Mouse (Mus musculus) hindbrain, embryonic 16.5 days (tissue): Measurements from ENCODE around the gene Arhgap1. TPM values are rescaled to one million over a fixed set of nuclear protein-coding genes. Genes with fewer than 3 reads are reported as not detected.

Experiments
- ATAC-seq: fragments of 200-750 bp; cut with Nextera tagmentation; 2 replicates; pipeline ENCODE4 v1.8.0; 2017; ENCODE audit warnings: moderate TSS enrichment, moderate library complexity
- H3K27ac ChIP-seq: fragments of 300-500 bp; sonication (generic); 2 replicates; pipeline ENCODE4 v1.5.1; 2014; ENCODE audit warnings: low read depth, mild to moderate bottlenecking, control low read depth, low read length, moderate library complexity
- H3K27me3 ChIP-seq: fragments of 300-500 bp; sonication (generic); replicated peaks from 2 replicates; pipeline ENCODE4 v1.6.1; 2014; ENCODE audit warnings: low read length; ENCODE audit not compliant: control insufficient read depth, insufficient read depth
- H3K36me3 ChIP-seq: fragments of 300-500 bp; sonication (generic); 2 replicates; pipeline ENCODE4 v1.6.1; 2014; ENCODE audit warnings: mild to moderate bottlenecking, low read length, moderate library complexity, mixed read lengths; ENCODE audit not compliant: control insufficient read depth, insufficient read depth
- H3K4me1 ChIP-seq: fragments of 300-500 bp; sonication (generic); 2 replicates; pipeline ENCODE4 v1.6.1; 2014; ENCODE audit warnings: low read depth, low read length; ENCODE audit not compliant: control insufficient read depth, insufficient read depth
- H3K4me2 ChIP-seq: fragments of 300-500 bp; sonication (generic); 2 replicates; pipeline ENCODE4 v1.6.1; 2014; ENCODE audit warnings: mild to moderate bottlenecking, low read length, control low read depth, moderate library complexity
- H3K4me3 ChIP-seq: fragments of 300-500 bp; sonication (generic); 2 replicates; pipeline ENCODE4 v1.5.1; 2014; ENCODE audit warnings: mild to moderate bottlenecking, low read length, control low read depth, moderate library complexity
- H3K9ac ChIP-seq: fragments of 300-500 bp; sonication (generic); 2 replicates; pipeline ENCODE4 v1.6.1; 2014; ENCODE audit warnings: low read depth, mild to moderate bottlenecking, control low read depth, low read length, moderate library complexity
- H3K9me3 ChIP-seq: fragments of 300-500 bp; sonication (generic); 2 replicates; pipeline ENCODE4 v1.6.1; 2014; ENCODE audit warnings: mild to moderate bottlenecking, low read length, moderate library complexity; ENCODE audit not compliant: control insufficient read depth
- WGBS: fragments of 180-500 bp; shearing (Covaris S2); extraction: QIAGEN DNeasy Blood & Tissue Kit; methylation state at CpG from one replicate; pipeline ENCODE4 v1.1.7; 2014; 5-methylcytosine and 5-hydroxymethylcytosine counted together
- polyA plus RNA-seq: library from polyadenylated mRNA; unstranded; fragments of >200 nt; fragmentation: Nextera tagmentation; extraction: Ambion mirVana; gene quantifications from 2 replicates; pipeline ENCODE4 v1.2.1, GENCODE M21; 2015

Gene Arhgap1
- polyA plus RNA-seq, 1 experiment from 2014 or later: 89.5 TPM

DNA sequence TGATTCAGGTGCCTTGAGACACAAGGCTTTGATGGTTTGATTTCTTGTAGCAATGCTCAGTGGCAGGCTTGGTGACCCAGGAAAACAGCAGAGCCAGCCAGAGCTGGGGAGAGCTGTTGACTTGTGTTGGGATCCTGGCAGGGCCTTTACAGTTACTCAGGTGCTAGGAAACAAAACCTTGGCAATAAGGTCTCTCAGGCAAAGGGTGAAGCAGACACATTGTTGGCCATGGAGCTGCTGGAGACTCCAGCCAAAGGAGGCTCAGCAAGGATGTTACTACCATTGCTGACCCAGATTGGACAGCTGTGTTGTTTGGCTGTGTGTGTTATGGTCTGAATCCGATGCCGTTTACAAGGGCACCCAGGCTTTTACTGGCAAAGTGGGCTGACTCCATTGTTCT is 23.9 kb downstream of the Arhgap1 start:
- no peak overlapping the region for H3K9ac ChIP-seq
- WGBS: 63% methylated on average over 2 of the region's 2 CpGs
- H3K27me3 ChIP-seq: no peaks in the 10 kb centered on the region
- peaks cover 48% of the 10 kb centered on the region for H3K36me3 ChIP-seq
- H3K4me2 ChIP-seq: no peak overlapping the region
- H3K9me3 ChIP-seq: no peaks in the 10 kb centered on the region
- no peak overlapping the region for H3K4me3 ChIP-seq
- no peak overlapping the region for H3K27ac ChIP-seq
- ATAC-seq: no peak
- no peaks in the 10 kb centered on the region for H3K4me1 ChIP-seq

DNA sequence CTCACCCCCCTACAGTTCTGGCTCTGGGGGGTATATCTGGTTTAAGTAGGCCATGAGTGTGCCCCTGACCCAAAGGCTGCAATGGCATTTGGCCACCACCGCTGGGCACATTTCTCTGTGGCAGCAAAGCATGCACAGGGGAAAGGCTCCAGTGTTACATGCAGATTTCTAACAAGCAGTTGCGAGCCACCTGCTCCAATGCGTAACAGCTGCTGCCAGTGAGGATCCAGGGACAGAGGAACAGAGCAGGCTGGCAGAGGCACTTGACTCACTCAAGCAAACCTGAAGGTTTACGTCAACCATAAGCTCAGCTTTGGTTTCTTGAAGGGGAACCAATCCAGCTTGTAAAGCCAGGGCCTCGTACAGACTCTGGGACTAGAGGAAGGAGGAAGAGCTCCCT is 25.2 kb downstream of the Arhgap1 start:
- H3K4me1 ChIP-seq: no peaks in the 10 kb centered on the region
- WGBS: 85% methylated on average over 5 of the region's 5 CpGs

DNA sequence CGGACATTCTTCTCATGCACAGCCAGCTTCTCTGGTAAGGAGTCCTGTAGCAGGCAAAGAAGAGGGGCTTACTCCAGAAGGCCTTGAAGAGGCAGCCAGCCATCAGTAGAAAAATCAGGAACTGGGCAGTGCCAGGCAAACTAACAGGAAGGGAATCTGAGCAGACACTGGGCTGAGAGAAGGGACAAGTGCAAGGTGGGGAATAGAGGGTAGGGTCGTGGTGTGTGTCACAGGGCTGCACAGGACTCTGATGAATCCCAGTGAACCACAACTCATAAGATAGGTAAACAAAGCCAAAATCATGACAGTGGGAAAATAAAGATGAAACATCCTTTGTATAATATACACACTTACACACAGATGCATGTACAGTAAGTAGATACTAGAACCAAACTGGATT is 26.8 kb downstream of the Arhgap1 start:
- Histone ChIP-seq H3K36me3 (peaks cover 33% of the 10 kb centered on the region), H3K4me2 (no peak overlapping the region)

More for the DNA sequence above, 25.2 kb downstream of the Arhgap1 start:
- Histone ChIP-seq H3K4me2 (no peak overlapping the region), H3K9ac (no peak overlapping the region), H3K9me3 (no peaks in the 10 kb centered on the region), H3K36me3 (peaks cover 40% of the 10 kb centered on the region), H3K27me3 (no peaks in the 10 kb centered on the region), H3K27ac (no peak overlapping the region), H3K4me3 (no peak overlapping the region)
- ATAC-seq: no peak

DNA sequence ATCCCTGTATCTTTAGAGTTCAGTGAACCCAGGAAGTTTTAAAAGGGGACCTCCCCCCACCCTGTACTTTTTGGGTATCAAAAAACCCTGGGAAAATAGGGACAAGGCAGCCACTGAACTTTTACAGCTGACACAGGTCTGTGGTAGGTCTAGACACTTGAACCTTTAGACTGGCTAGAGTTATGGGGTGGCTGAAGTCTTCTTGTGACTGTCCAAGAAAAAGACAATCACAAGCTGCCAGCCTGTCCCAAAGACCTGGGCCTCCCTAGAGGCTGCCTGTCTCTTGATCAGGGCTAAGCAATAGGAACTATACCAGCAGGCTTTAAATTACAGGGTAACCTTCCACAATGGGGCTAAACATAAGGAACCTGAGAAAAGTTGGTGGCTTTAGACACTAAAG is 27.3 kb downstream of the Arhgap1 start:
- no peak for ATAC-seq
- no peak overlapping the region for H3K9ac ChIP-seq
- H3K27ac ChIP-seq: no peak overlapping the region
- no peaks in the 10 kb centered on the region for H3K9me3 ChIP-seq
- no peak overlapping the region for H3K4me3 ChIP-seq
- H3K27me3 ChIP-seq: no peaks in the 10 kb centered on the region
- H3K4me2 ChIP-seq: no peak overlapping the region
- H3K4me1 ChIP-seq: no peaks in the 10 kb centered on the region
- H3K36me3 ChIP-seq: peaks cover 33% of the 10 kb centered on the region

More for the DNA sequence above, 26.8 kb downstream of the Arhgap1 start:
- H3K4me3 ChIP-seq: no peak overlapping the region
- no peak overlapping the region for H3K27ac ChIP-seq
- no peak for ATAC-seq
- H3K9ac ChIP-seq: no peak overlapping the region
- H3K4me1 ChIP-seq: no peaks in the 10 kb centered on the region
- WGBS: 90% methylated on average over 2 of the region's 2 CpGs
- H3K27me3 ChIP-seq: no peaks in the 10 kb centered on the region
- no peaks in the 10 kb centered on the region for H3K9me3 ChIP-seq

DNA sequence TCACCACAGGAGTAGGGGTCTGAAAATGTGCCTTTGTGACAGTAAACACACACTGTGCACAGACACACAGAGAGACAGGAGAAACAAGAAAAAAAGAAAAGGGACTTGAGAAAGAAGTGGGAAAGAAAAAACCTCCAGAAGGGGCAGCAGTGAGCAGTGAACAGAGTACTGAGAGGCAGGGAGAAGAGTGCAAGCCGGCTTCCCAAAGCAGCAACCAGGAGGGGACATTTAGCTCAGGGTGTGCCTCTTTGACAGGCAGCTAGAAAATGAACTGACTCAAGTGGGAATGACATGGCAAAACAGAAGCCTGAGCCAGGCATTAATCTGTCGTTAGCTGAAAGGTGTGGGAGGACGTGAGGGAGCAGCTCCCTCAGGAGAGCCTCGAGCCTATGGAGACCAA is 33.2 kb downstream of the Arhgap1 start:
- H3K27ac ChIP-seq: no peak overlapping the region
- peak; percentile 56; the same call in 1 of the 2 replicates for ATAC-seq
- no peaks in the 10 kb centered on the region for H3K27me3 ChIP-seq
- no peaks in the 10 kb centered on the region for H3K9me3 ChIP-seq
- no peak overlapping the region for H3K4me3 ChIP-seq
- H3K9ac ChIP-seq: no peak overlapping the region
- H3K36me3 ChIP-seq: peaks cover 15% of the 10 kb centered on the region
- WGBS: 55% methylated on average over 4 of the region's 4 CpGs
- H3K4me1 ChIP-seq: no peaks in the 10 kb centered on the region
- H3K4me2 ChIP-seq: no peak overlapping the region

DNA sequence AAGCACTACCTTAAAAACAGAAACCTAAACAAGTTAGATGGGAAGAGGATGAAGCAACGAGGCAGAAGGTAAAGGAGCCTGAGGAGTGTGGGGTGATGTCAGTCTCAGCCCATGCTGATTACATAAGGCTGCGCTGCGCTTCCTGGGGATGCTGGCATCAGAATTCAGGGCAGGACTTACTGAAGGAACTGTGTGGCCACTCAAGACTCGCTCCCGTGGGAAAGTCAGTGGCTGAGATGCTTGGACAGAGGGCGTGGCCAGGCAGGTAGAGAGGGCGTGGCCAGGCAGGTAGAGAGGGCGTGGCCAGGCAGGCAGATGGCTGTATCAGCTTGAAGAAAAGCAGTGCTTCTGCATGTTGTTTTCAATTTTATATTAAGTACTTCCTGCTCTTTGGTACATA is 34.3 kb downstream of the Arhgap1 start:
- Histone ChIP-seq H3K27me3 (no peaks in the 10 kb centered on the region), H3K4me3 (no peak overlapping the region), H3K27ac (no peak overlapping the region), H3K4me1 (no peaks in the 10 kb centered on the region), H3K36me3 (peaks cover 13% of the 10 kb centered on the region), H3K9me3 (no peaks in the 10 kb centered on the region), H3K4me2 (no peak overlapping the region), H3K9ac (no peak overlapping the region)
- ATAC-seq: no peak
- WGBS: 82% methylated on average over 8 of the region's 8 CpGs

DNA sequence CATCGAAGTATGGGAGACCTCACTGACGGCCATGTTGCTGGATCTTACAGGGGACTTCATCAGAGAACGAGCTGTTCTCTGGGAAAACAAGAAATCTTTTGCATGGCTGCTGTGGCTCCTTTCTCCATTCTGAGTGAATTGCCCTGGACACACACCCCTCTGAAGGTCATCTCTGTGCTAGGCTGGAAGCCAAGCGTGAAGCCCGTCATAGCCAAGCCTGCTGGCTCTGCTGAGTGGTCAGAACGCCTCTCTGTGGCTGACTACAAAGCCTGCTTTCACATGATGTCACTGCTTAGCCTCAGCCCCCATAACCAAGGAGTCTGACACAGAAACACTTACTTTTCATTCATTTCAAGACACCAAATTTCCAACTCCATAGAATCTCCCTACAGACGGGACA is 39.8 kb downstream of the Arhgap1 start:
- Histone ChIP-seq H3K36me3 (peaks cover 16% of the 10 kb centered on the region), H3K4me1 (no peaks in the 10 kb centered on the region), H3K9ac (no peak overlapping the region), H3K4me2 (no peak overlapping the region), H3K27ac (no peak overlapping the region), H3K27me3 (no peaks in the 10 kb centered on the region), H3K4me3 (no peak overlapping the region), H3K9me3 (no peaks in the 10 kb centered on the region)
- WGBS: 84% methylated on average over 7 of the region's 7 CpGs
- no peak for ATAC-seq

DNA sequence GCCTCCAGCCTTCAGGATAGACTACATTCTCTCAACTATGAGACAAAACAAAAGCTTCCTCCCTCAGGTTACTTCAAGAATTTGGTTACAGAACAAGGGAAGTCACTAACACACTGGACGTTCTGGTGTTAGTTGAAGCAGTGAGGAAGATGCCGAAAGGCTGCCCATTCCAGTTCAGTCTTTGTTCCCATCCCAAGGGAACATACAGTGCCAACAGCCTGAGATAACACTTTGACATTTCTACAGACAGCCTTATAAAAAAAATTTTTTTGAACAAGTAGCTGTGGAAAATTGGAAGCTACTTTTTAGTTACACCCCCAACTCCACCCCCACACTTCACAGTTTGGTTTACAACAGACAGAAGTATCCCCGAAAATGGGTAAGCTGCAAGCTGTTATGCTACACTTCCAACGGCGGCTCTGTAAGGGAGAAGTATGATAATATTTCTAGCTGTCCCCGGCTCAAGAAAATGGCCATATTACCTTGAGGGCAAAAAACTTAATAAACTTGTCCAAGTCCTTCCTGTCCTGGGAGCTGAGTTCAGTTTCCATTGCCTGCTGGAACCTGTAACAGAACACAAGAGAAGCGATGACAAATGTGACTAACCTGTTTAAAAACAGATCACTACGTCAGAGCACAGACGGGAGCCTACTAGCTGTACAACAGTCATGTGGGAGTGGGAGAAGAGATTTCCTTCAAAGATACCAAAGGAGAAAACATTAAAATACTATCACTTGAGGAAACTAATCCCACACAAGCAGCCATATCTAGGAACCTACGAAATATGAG is 46.0 kb downstream of the Arhgap1 start:
- H3K9ac ChIP-seq: no peak overlapping the region
- WGBS: 94% methylated on average over 10 of the region's 10 CpGs
- no peak overlapping the region for H3K4me3 ChIP-seq
- H3K27ac ChIP-seq: no peak overlapping the region
- no peaks in the 10 kb centered on the region for H3K27me3 ChIP-seq
- H3K36me3 ChIP-seq: peaks cover 6% of the 10 kb centered on the region; the same call in 1 of the 2 replicates
- H3K4me1 ChIP-seq: no peaks in the 10 kb centered on the region
- H3K9me3 ChIP-seq: no peaks in the 10 kb centered on the region
- H3K4me2 ChIP-seq: no peak overlapping the region
- ATAC-seq: no peak

DNA sequence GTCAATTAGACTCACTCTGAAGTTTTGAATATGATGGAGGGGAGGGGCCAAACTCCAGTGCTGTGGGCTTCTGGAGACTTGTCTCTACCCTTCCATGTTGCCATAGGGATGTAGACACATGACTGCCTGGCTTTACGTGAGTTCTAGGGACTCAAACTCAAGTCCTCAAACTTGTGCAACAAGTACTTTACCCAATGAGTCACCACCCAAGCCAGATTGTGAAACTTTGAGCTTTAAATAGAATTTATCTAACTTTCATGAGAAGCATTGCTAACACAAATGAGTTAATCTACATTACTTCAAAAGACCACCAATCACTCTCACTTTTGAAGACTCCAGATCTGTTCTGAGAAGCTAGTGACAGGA is 46.5 kb downstream of the Arhgap1 start:
- no peak overlapping the region for H3K27ac ChIP-seq
- 91% methylated on average over 1 of the region's 1 CpGs for WGBS
- H3K36me3 ChIP-seq: peaks cover 4% of the 10 kb centered on the region; the same call in 1 of the 2 replicates
- no peaks in the 10 kb centered on the region for H3K9me3 ChIP-seq
- H3K4me3 ChIP-seq: no peak overlapping the region
- H3K9ac ChIP-seq: no peak overlapping the region
- H3K4me2 ChIP-seq: no peak overlapping the region
- ATAC-seq: no peak
- no peaks in the 10 kb centered on the region for H3K27me3 ChIP-seq
- no peaks in the 10 kb centered on the region for H3K4me1 ChIP-seq
